Mouse (Mus musculus) heart, embryonic 14.5 days (tissue): ENCODE results near the gene Egln1. TPM values are rescaled to one million over a fixed set of nuclear protein-coding genes. Genes with fewer than 3 reads are reported as not detected.

Experiments used
- ATAC-seq: fragments of 200-750 bp; cut with Nextera tagmentation; 2 replicates; pipeline ENCODE4 v1.8.0; 2017; ENCODE audit warnings: low read depth, moderate TSS enrichment; ENCODE audit not compliant: insufficient number of reproducible peaks, insufficient read depth, low FRiP score
- H3K27ac ChIP-seq, 2 experiments: fragments of 200-500 bp in 1 of 2; fragments of 300-500 bp in 1 of 2; sonication (generic) in 1 of 2; replicated peaks in 1 of 2; 2 replicates each; pipeline ENCODE4 v1.5.1; 2012 to 2014; ENCODE audit warnings: low read depth in 2 of 2, low read length in 2 of 2, control low read depth in 1 of 2, mild to moderate bottlenecking in 1 of 2, mixed read lengths in 1 of 2; ENCODE audit not compliant: control insufficient read depth in 1 of 2, insufficient read depth in 1 of 2
- H3K27me3 ChIP-seq: fragments of 300-500 bp; sonication (generic); 2 replicates; pipeline ENCODE4 v1.6.1; 2014; ENCODE audit warnings: mild to moderate bottlenecking, low read length, control low read depth; ENCODE audit not compliant: control insufficient read depth, insufficient read depth
- H3K36me3 ChIP-seq: fragments of 300-500 bp; sonication (generic); 2 replicates; pipeline ENCODE4 v1.6.1; 2014; ENCODE audit warnings: mild to moderate bottlenecking, control low read depth, low read length, mixed read lengths; ENCODE audit not compliant: control insufficient read depth, insufficient read depth
- H3K4me1 ChIP-seq, 2 experiments: fragments of 200-500 bp in 1 of 2; fragments of 300-500 bp in 1 of 2; sonication (generic) in 1 of 2; 2 replicates each; pipeline ENCODE4 v1.6.1; 2012 to 2014; ENCODE audit warnings: low read length in 2 of 2, control low read depth in 1 of 2, mixed read lengths in 1 of 2; ENCODE audit not compliant: control insufficient read depth in 2 of 2, insufficient read depth in 2 of 2
- H3K4me2 ChIP-seq: fragments of 300-500 bp; sonication (generic); 2 replicates; pipeline ENCODE4 v1.6.1; 2014; ENCODE audit warnings: mild to moderate bottlenecking, low read length
- H3K4me3 ChIP-seq, 2 experiments: fragments of 200-500 bp in 1 of 2; fragments of 300-500 bp in 1 of 2; sonication (generic) in 1 of 2; 2 replicates each; pipeline ENCODE4 v1.5.1; 2012 to 2014; ENCODE audit warnings: low read length in 2 of 2, mild to moderate bottlenecking in 2 of 2, control low read depth in 1 of 2, low read depth in 1 of 2, moderate library complexity in 1 of 2; ENCODE audit not compliant: control insufficient read depth in 1 of 2, insufficient read depth in 1 of 2
- H3K9ac ChIP-seq: fragments of 300-500 bp; sonication (generic); 2 replicates; pipeline ENCODE4 v1.6.1; 2014; ENCODE audit warnings: mild to moderate bottlenecking, low read length
- H3K9me3 ChIP-seq: fragments of 300-500 bp; sonication (generic); 2 replicates; pipeline ENCODE4 v1.6.1; 2016; ENCODE audit warnings: low read length, control low read depth; ENCODE audit not compliant: control insufficient read depth
- WGBS: fragments of 180-500 bp; shearing (Covaris S2); extraction: QIAGEN DNeasy Blood & Tissue Kit; methylation state at CpG from one replicate; pipeline ENCODE4 v1.1.7; 2014; 5-methylcytosine and 5-hydroxymethylcytosine counted together
- polyA plus RNA-seq: library from polyadenylated mRNA; unstranded; fragments of >200 nt; fragmentation: Nextera tagmentation; extraction: Ambion mirVana; gene quantifications from 2 replicates; pipeline ENCODE4 v1.2.1, GENCODE M21; 2014

Egln1 gene
- polyA plus RNA-seq, 1 experiment from 2014 or later, result 26.0 TPM

- Histone ChIP-seq H3K9me3 (no peaks in the 10 kb centered on the region), H3K27ac (no peak overlapping the region), H3K36me3 (peaks cover 20% of the 10 kb centered on the region), H3K27me3 (no peaks in the 10 kb centered on the region), H3K4me2 (peak overlapping the region; percentile 74), H3K9ac (0 out of 2 replicates have a peak overlapping the region, but pooled peaks have one; percentile 3), H3K4me1 (peaks cover 9 to 43% of the 10 kb centered on the region in 2 experiments), H3K4me3 (no peak overlapping the region)
- WGBS, result 68% methylated on average over 7 of the region's 7 CpGs
- no peak for ATAC-seq
Measured at GRCm38 (mm10) chr8:124944406-124944805, 4.7 kb downstream of the Egln1 start.

- H3K4me3 ChIP-seq, result no peak overlapping the region
- no peak for ATAC-seq
- no peak overlapping the region for H3K4me2 ChIP-seq
- H3K27me3 ChIP-seq, result no peaks in the 10 kb centered on the region
- no peak overlapping the region for H3K27ac ChIP-seq
- H3K4me1 ChIP-seq, result peaks cover 9 to 43% of the 10 kb centered on the region in 2 experiments
- H3K9me3 ChIP-seq, result no peaks in the 10 kb centered on the region
- H3K9ac ChIP-seq, result no peak overlapping the region
- WGBS, result 88% methylated on average over 6 of the region's 6 CpGs
- peaks cover 26% of the 10 kb centered on the region for H3K36me3 ChIP-seq
Measured at GRCm38 (mm10) chr8:124943801-124944200, 5.3 kb downstream of the Egln1 start.

GRCm38 (mm10) chr8:124937293-124937692 is 11.8 kb downstream of the Egln1 start:
- Histone ChIP-seq H3K36me3 (peaks cover 29% of the 10 kb centered on the region), H3K4me2 (no peak overlapping the region), H3K4me3 (no peak overlapping the region), H3K9ac (no peak overlapping the region; the same call in 1 of the 2 replicates), H3K4me1 (peaks cover 20 to 36% of the 10 kb centered on the region in 2 experiments), H3K27ac (peak overlapping the region; percentile 93 to 94), H3K9me3 (no peaks in the 10 kb centered on the region), H3K27me3 (no peaks in the 10 kb centered on the region)
- 54% methylated on average over 4 of the region's 4 CpGs for WGBS
- peak; percentile 49; the same call in 1 of the 2 replicates for ATAC-seq

GRCm38 (mm10) chr8:124936699-124937098 is 12.4 kb downstream of the Egln1 start:
- ATAC-seq, result no peak
- H3K27me3 ChIP-seq, result no peaks in the 10 kb centered on the region
- H3K4me3 ChIP-seq, result no peak overlapping the region
- peaks cover 20 to 35% of the 10 kb centered on the region in 2 experiments for H3K4me1 ChIP-seq
- WGBS, result 96% methylated on average over 10 of the region's 10 CpGs
- H3K9me3 ChIP-seq, result no peaks in the 10 kb centered on the region
- peak overlapping the region; percentile 93 to 94 for H3K27ac ChIP-seq
- H3K9ac ChIP-seq, result no peak overlapping the region
- H3K36me3 ChIP-seq, result peaks cover 24% of the 10 kb centered on the region
- H3K4me2 ChIP-seq, result no peak overlapping the region

GRCm38 (mm10) chr8:124935116-124935515 is 14.0 kb downstream of the Egln1 start:
- Histone ChIP-seq H3K27me3 (no peaks in the 10 kb centered on the region), H3K9me3 (no peaks in the 10 kb centered on the region), H3K9ac (no peak overlapping the region), H3K4me3 (no peak overlapping the region), H3K27ac (0 out of 4 replicates have a peak overlapping the region, but pooled peaks of 1 of the 2 experiments have one; percentile 24), H3K4me2 (no peak overlapping the region), H3K4me1 (peaks cover 24 to 35% of the 10 kb centered on the region in 2 experiments), H3K36me3 (peaks cover 13% of the 10 kb centered on the region)
- ATAC-seq, result no peak
- 64% methylated on average over 5 of the region's 5 CpGs for WGBS

GRCm38 (mm10) chr8:124932435-124932834 is 16.7 kb downstream of the Egln1 start:
- H3K27ac ChIP-seq, result 0 out of 4 replicates have a peak overlapping the region, but pooled peaks of 1 of the 2 experiments have one; percentile 31
- H3K4me2 ChIP-seq, result no peak overlapping the region
- peaks cover 7% of the 10 kb centered on the region; the same call in 1 of the 2 replicates for H3K36me3 ChIP-seq
- no peaks in the 10 kb centered on the region for H3K27me3 ChIP-seq
- WGBS, result 61% methylated on average over 3 of the region's 3 CpGs
- H3K4me3 ChIP-seq, result no peak overlapping the region
- H3K9ac ChIP-seq, result no peak overlapping the region
- H3K9me3 ChIP-seq, result no peaks in the 10 kb centered on the region
- H3K4me1 ChIP-seq, result peaks cover 30 to 50% of the 10 kb centered on the region in 2 experiments
- no peak for ATAC-seq

GRCm38 (mm10) chr8:124930649-124931048 is 18.5 kb downstream of the Egln1 start:
- H3K9ac ChIP-seq, result no peak overlapping the region
- H3K4me1 ChIP-seq, result peaks cover 39 to 68% of the 10 kb centered on the region in 2 experiments
- 80% methylated on average over 4 of the region's 4 CpGs for WGBS

GRCm38 (mm10) chr8:124930086-124930485 is 19.0 kb downstream of the Egln1 start:
- Histone ChIP-seq H3K4me3 (no peak overlapping the region), H3K4me1 (peaks cover 42 to 69% of the 10 kb centered on the region in 2 experiments), H3K36me3 (peaks cover 7% of the 10 kb centered on the region; the same call in 1 of the 2 replicates), H3K27me3 (no peaks in the 10 kb centered on the region), H3K9ac (peak overlapping the region; percentile 30; the same call in 1 of the 2 replicates), H3K27ac (peak overlapping the region; percentile 73 to 79), H3K4me2 (peak overlapping the region; percentile 49), H3K9me3 (no peaks in the 10 kb centered on the region)
- WGBS, result 47% methylated on average over 13 of the region's 13 CpGs
- ATAC-seq, result no peak

More at GRCm38 (mm10) chr8:124930649-124931048, 18.5 kb downstream of the Egln1 start:
- peaks cover 7% of the 10 kb centered on the region; the same call in 1 of the 2 replicates for H3K36me3 ChIP-seq
- no peak overlapping the region for H3K4me3 ChIP-seq
- H3K27me3 ChIP-seq, result no peaks in the 10 kb centered on the region
- peak overlapping the region; percentile 49; the same call in 1 of the 2 replicates for H3K4me2 ChIP-seq
- H3K9me3 ChIP-seq, result no peaks in the 10 kb centered on the region
- ATAC-seq, result no peak
- H3K27ac ChIP-seq, result peak overlapping the region; percentile 73 to 79
